Mouse (Mus musculus): Measurements from ENCODE around the gene Sytl3.

DNA sequence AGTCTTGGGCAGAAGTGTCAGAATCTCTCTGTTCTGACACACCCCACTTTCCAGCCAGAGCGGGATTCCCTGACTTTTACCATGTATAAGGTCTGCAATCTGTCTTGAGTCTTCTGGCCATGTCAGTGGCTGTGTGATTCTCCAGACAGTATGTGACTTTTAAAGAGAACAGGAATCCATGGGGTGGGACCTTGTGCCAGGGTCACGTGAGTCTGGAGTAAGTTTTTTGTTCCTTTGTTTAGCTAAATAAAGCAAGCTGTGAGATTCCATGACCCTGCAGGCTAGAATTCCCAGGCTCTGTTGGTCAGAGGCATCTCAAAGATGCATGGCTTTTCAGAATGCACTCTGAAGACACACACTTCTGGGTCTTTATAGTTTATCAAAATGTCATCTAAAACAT is 107.0 kb downstream of the Sytl3 start:
- TF ChIP-seq CTCF (IDR thresholded peaks at IDR 0.05; ENCODE audit: low read depth, low read length) (no peak), POLR2A (IDR thresholded peaks at IDR 0.05; ENCODE audit: insufficient read depth, low read length) (no peak), EP300 (IDR thresholded peaks at IDR 0.05; ENCODE audit: insufficient read depth, low read depth, low read length) (no peak)

Measured in ES-Bruce4 (cell line).